Mouse (Mus musculus) lung, adult 2 months (tissue): ENCODE measurements at regions not wholly inside any gene's neighbourhood (a gene's known extent, or its start where the extent isn't known, plus 50 kb on each side); places are given as distances from the start of the nearest gene placed in this dataset.

Source experiments
- CTCF ChIP-seq: fragments of 200-500 bp; IDR thresholded peaks from 2 replicates; pipeline ENCODE4 v1.5.1; 2011; ENCODE audit warnings: mild to moderate bottlenecking, low read length, control low read depth; ENCODE audit not compliant: insufficient read depth
- POLR2A ChIP-seq: fragments of 200-500 bp; IDR thresholded peaks from 2 replicates; pipeline ENCODE4 v1.6.1; 2011; ENCODE audit warnings: low read depth, mild to moderate bottlenecking, control low read depth, low read length, borderline replicate concordance; ENCODE audit errors: extremely low read depth

- TF ChIP-seq CTCF (no peak), POLR2A (no peak)
Measured at GRCm38 (mm10) chr13:71135940-71136632, 294.5 kb upstream of the Adamts16 start.
